Mouse (Mus musculus) midbrain, embryonic 12.5 days (tissue): Measurements from ENCODE around the gene Ebi3. TPM values are rescaled to one million over a fixed set of nuclear protein-coding genes. Genes with fewer than 3 reads are reported as not detected.
A peak's percentile ranks its signal among the peaks of the same experiment; 100 is the strongest.
"Not testable (repeated sequence)": the region's sequence is repeated elsewhere in the genome, so short reads cannot be mapped to it uniquely, and the experiment has no call there.

Experiments used
- ATAC-seq: fragments of 200-750 bp; cut with Nextera tagmentation; 2 replicates; pipeline ENCODE4 v1.8.0; 2017; ENCODE audit warnings: low read depth, moderate TSS enrichment, moderate library complexity; ENCODE audit not compliant: low FRiP score
- H3K27ac ChIP-seq: fragments of 300-500 bp; sonication (generic); replicated peaks from 2 replicates; pipeline ENCODE4 v1.5.1; 2016; ENCODE audit warnings: mild to moderate bottlenecking
- H3K27me3 ChIP-seq: fragments of 300-500 bp; sonication (generic); 2 replicates; pipeline ENCODE4 v1.6.1; 2016; ENCODE audit warnings: mild to moderate bottlenecking
- H3K36me3 ChIP-seq: fragments of 300-500 bp; sonication (generic); 2 replicates; pipeline ENCODE4 v1.6.1; 2016
- H3K4me1 ChIP-seq: fragments of 300-500 bp; sonication (generic); 2 replicates; pipeline ENCODE4 v1.6.1; 2016
- H3K4me2 ChIP-seq: fragments of 300-500 bp; sonication (generic); replicated peaks from 2 replicates; pipeline ENCODE4 v1.6.1; 2016; ENCODE audit warnings: mild to moderate bottlenecking, moderate library complexity
- H3K4me3 ChIP-seq: fragments of 300-500 bp; sonication (generic); 2 replicates; pipeline ENCODE4 v1.5.1; 2016; ENCODE audit warnings: mild to moderate bottlenecking
- H3K9ac ChIP-seq: fragments of 300-500 bp; sonication (generic); replicated peaks from 2 replicates; pipeline ENCODE4 v1.6.1; 2016; ENCODE audit warnings: mild to moderate bottlenecking, moderate library complexity
- H3K9me3 ChIP-seq: fragments of 300-500 bp; sonication (generic); 2 replicates; pipeline ENCODE4 v1.6.1; 2016; ENCODE audit warnings: mild to moderate bottlenecking
- WGBS: fragments of 180-500 bp; shearing (Covaris S2); methylation state at CpG from one replicate; pipeline ENCODE4 v1.1.7; 2016; 5-methylcytosine and 5-hydroxymethylcytosine counted together
- polyA plus RNA-seq: library from polyadenylated mRNA; unstranded; fragments of >200 nt; fragmentation: Nextera tagmentation; extraction: Ambion mirVana; gene quantifications from 2 replicates; pipeline ENCODE4 v1.2.1, GENCODE M21; 2016

Gene Ebi3
- 3.2 and 3.8 TPM in 2 replicates for polyA plus RNA-seq

DNA sequence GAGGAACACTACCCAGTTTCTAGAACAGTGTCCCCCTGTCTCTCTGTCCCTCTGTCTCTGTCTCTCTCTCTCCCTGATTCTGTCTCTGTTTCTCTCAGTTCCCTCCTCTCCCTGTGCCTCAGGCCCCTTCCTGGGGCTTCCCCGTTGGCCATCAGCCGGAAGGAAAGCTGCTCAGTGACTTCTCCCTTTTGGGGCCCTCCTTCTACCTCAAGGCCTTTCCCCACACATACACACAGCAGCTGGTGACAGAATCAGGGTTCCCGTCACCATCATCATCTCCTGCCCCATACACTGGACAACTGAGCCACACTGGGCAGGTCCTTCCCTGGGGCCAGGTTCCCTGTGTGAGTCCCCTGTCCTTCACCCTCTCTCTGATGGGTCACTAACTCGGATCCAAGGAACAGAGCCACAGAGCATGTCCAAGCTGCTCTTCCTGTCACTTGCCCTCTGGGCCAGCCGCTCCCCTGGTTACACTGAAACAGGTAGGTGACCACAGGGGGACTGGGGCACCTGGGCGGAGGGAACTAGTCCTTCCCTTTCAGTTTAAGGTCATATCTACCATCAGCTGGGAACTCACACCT lies at the start of gene Ebi3:
Gene Ebi3 (plus strand): TSS at position 194 of the 581 bp plus-strand sequence.
- peaks cover 14% of the 10 kb centered on the region for H3K4me1 ChIP-seq
- WGBS: 75% methylated on average over 6 of the region's 6 CpGs
- no peaks in the 10 kb centered on the region for H3K9me3 ChIP-seq
- no peak within 1 kb of the TSS for H3K9ac ChIP-seq
- no peak within 1 kb of the TSS for H3K4me2 ChIP-seq
- H3K27ac ChIP-seq: no peak within 1 kb of the TSS
- peaks cover 24% of the 10 kb centered on the region for H3K27me3 ChIP-seq
- no peak for ATAC-seq
- no peak within 1 kb of the TSS for H3K4me3 ChIP-seq
- no peaks in the 10 kb centered on the region for H3K36me3 ChIP-seq

DNA sequence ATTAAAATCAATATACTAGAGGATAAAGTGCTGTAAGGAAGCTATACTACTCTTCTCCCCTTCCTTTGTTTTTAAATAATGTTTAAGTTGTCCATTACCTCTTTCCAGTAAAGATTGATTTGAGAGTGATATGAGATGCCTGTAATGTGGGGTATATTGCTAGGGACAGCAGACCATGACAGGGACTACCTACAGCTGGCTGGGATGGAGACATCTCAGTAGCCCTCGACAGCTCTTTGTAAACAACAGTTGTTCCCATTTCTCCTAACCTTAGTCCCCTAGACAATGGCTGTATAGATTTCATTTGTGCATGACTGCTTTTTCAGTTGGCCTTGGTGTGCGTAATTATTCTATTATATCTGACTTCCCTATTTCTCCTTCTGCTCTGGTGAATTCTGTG lies 49.4 kb upstream of the Ebi3 start:
- no peak overlapping the region for H3K4me2 ChIP-seq
- peaks cover 5% of the 10 kb centered on the region for H3K9me3 ChIP-seq
- no peak overlapping the region for H3K9ac ChIP-seq
- 74% methylated on average over 2 of the region's 2 CpGs for WGBS
- peaks cover 5% of the 10 kb centered on the region for H3K36me3 ChIP-seq
- H3K27ac ChIP-seq: no peak overlapping the region
- H3K4me1 ChIP-seq: no peaks in the 10 kb centered on the region
- no peak overlapping the region for H3K4me3 ChIP-seq
- ATAC-seq: no peak
- H3K27me3 ChIP-seq: no peaks in the 10 kb centered on the region; the same call in 1 of the 2 replicates

DNA sequence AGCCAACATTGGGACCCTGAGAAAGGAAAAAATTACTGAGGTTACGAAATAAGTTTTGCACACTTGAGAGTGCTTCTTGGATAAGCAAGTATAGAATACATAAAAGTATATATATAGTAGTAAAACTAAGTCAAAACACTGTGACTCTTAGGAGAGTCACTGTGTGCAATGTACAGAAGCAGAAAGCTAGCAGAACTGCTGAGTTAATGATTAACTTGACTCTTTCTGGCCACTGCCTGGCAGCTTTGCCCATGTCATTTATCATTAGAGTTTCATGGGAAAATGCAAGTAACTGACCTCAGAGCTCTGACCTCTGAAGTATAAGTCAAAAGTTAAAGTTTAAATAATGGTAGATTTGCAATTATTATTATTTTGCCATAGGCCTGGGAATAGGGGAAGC lies 48.8 kb upstream of the Ebi3 start:
- no peak overlapping the region for H3K4me2 ChIP-seq
- no peak overlapping the region for H3K9ac ChIP-seq
- no peak for ATAC-seq
- no peaks in the 10 kb centered on the region; the same call in 1 of the 2 replicates for H3K27me3 ChIP-seq
- H3K4me1 ChIP-seq: no peaks in the 10 kb centered on the region
- WGBS: 91% methylated on average over 1 of the region's 1 CpGs
- no peaks in the 10 kb centered on the region for H3K9me3 ChIP-seq
- no peak overlapping the region for H3K27ac ChIP-seq
- H3K36me3 ChIP-seq: no peaks in the 10 kb centered on the region
- H3K4me3 ChIP-seq: no peak overlapping the region

DNA sequence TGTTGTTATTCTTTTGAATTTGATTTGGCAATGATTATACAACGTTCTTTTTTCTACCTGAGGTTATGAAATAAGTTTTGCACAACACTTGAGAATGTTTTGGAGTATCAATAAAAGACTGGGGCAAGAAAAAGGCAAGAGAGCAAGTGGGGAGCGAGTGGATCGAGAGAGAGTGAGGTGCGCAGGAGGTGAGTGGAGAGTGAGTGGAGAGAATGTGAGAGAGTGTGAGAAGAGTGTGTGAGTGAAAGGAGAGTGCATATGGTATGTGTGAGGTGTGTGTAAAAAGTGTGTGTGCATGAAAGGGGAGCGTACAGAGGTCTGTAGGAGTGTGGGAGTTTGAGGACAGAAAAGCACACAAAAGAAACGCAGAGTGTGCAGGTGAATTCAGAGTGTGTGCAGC lies 48.3 kb upstream of the Ebi3 start:
- no peaks in the 10 kb centered on the region for H3K4me1 ChIP-seq
- no peak for ATAC-seq
- 77% methylated on average over 6 of the region's 6 CpGs for WGBS
- H3K9ac ChIP-seq: no peak overlapping the region
- H3K4me3 ChIP-seq: no peak overlapping the region
- no peak overlapping the region for H3K4me2 ChIP-seq
- no peak overlapping the region for H3K27ac ChIP-seq
- H3K27me3 ChIP-seq: no peaks in the 10 kb centered on the region; the same call in 1 of the 2 replicates
- no peaks in the 10 kb centered on the region for H3K36me3 ChIP-seq
- H3K9me3 ChIP-seq: no peaks in the 10 kb centered on the region

DNA sequence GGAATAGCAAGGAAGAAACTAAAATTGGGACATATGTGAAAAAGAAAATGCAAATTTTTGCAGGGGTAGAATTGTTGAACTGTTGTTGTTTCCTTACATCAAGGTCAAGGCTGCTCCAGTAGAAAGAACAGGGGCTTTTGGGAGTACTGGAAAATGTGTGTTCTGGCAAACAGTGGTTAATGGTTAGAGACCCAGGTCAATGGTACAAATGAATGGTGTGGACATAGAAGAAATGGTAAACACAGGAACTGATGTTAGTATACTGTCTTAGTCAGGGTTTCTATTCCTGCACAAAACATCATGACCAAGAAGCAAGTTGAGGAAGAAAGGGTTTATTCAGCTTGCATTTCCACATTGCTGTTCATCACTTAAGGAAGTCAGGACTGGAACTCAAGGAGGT lies 45.8 kb upstream of the Ebi3 start:
- no peak for ATAC-seq
- no peaks in the 10 kb centered on the region; the same call in 1 of the 2 replicates for H3K27me3 ChIP-seq
- H3K36me3 ChIP-seq: no peaks in the 10 kb centered on the region
- H3K9me3 ChIP-seq: no peaks in the 10 kb centered on the region
- no peak overlapping the region for H3K4me2 ChIP-seq
- no peaks in the 10 kb centered on the region for H3K4me1 ChIP-seq
- no peak overlapping the region for H3K9ac ChIP-seq
- no peak overlapping the region for H3K27ac ChIP-seq
- H3K4me3 ChIP-seq: no peak overlapping the region

DNA sequence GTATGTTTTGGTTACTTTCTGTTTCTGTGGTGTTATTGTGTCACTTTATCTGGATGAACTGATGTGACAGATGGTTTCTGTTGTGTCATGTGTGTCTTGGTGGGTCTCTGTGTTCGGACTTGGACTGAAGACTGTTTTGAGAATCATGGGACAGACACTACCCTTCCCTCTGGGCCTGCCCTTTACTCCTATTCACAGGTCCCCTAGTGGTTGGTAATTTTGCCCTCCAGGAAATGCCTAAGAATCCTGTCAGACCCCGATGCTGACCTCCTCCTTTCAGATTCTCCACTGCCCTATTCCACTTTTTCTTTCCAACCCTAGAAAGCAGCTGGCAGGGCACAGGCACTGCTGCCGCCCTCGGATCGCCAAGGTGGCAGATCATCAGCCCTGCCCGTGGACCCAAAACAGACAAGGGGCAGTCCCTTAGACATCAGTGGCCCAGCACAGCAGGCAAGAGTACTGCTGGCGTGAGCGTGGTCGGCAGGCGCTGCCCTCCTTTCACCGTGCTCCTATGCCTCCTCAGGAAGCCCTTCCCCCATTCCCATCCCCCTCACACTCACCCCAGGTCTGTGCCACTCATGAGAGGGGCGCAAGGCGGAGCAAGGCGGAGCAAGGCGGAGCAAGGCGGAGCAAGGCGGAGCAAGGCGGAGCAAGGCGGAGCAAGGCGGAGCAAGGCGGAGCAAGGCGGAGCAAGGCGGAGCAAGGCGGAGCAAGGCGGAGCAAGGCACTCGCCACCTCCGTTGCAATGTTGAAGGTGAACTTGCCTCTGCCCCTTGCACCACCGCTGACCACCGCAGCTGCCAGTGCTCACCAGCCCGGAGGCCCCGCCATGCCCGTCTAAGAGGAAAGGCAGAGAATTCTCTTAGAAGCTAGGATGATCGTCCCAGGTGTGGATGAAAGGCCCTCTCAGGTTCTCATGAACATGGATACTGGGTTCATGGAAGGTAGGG lies 20.6 kb upstream of the Ebi3 start:
- Histone ChIP-seq H3K4me1 (peaks cover 4% of the 10 kb centered on the region), H3K4me2 (peak overlapping the region; percentile 72), H3K36me3 (no peaks in the 10 kb centered on the region), H3K9ac (peak overlapping the region; percentile 69), H3K9me3 (0 out of 2 replicates have a peak, but pooled peaks cover 4% of the 10 kb centered on the region), H3K4me3 (peak overlapping the region; percentile 57), H3K27ac (peak overlapping the region; percentile 80), H3K27me3 (no peaks in the 10 kb centered on the region)
- ATAC-seq: peak; percentile 97
- WGBS: 2% methylated on average over 33 of the region's 33 CpGs

DNA sequence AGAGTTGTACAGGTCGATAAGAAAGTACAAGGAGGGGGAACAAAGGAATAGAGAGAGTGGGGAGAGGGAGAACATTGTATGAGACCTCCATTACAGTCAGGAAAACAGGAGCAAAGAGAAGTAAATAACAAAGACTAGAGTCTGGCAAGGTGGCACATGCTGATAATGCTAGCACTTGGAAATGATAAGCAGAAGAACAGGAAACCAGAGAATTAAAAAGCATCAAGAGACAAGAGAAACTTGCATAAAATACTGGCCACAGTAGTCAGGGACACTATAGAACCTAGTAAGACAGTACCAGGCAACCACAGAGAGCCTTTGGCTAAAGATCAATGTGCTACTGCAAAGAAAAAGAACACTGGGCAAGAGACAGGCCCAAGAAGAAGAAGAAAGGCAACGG lies 19.8 kb upstream of the Ebi3 start:
- no peak overlapping the region for H3K27ac ChIP-seq
- peaks cover 4% of the 10 kb centered on the region for H3K4me1 ChIP-seq
- H3K36me3 ChIP-seq: no peaks in the 10 kb centered on the region
- no peaks in the 10 kb centered on the region for H3K27me3 ChIP-seq
- H3K4me3 ChIP-seq: peak overlapping the region; percentile 57
- peak overlapping the region; percentile 72 for H3K4me2 ChIP-seq
- no peak for ATAC-seq
- WGBS: 71% methylated on average over 2 of the region's 2 CpGs
- no peak overlapping the region for H3K9ac ChIP-seq
- 0 out of 2 replicates have a peak, but pooled peaks cover 7% of the 10 kb centered on the region for H3K9me3 ChIP-seq

DNA sequence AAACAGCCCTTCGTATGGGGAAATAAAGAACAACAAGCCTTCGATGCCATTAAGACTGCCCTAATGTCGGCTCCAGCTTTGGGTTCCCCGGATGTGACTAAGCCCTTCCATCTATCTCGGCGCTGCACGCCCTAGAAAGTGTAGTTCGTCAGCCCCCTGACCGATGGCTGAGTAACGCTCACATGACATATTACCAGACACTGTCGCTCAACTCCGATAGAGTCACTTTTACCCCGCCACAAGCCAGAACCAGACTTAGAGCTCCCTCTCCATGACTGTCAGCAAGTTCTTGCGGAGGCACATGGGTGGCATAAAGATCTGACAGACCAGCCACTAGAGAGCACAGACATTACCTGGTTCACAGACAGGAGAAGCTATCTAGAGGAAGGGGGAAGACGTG lies 19.2 kb upstream of the Ebi3 start:
- peaks cover 4% of the 10 kb centered on the region for H3K4me1 ChIP-seq
- no peak overlapping the region for H3K4me3 ChIP-seq
- peaks cover 9% of the 10 kb centered on the region; the same call in 1 of the 2 replicates for H3K9me3 ChIP-seq
- no peak overlapping the region for H3K27ac ChIP-seq
- 93% methylated on average over 15 of the region's 15 CpGs for WGBS
- H3K27me3 ChIP-seq: no peaks in the 10 kb centered on the region
- H3K4me2 ChIP-seq: no peak overlapping the region
- ATAC-seq: no peak
- H3K36me3 ChIP-seq: no peaks in the 10 kb centered on the region
- H3K9ac ChIP-seq: no peak overlapping the region

DNA sequence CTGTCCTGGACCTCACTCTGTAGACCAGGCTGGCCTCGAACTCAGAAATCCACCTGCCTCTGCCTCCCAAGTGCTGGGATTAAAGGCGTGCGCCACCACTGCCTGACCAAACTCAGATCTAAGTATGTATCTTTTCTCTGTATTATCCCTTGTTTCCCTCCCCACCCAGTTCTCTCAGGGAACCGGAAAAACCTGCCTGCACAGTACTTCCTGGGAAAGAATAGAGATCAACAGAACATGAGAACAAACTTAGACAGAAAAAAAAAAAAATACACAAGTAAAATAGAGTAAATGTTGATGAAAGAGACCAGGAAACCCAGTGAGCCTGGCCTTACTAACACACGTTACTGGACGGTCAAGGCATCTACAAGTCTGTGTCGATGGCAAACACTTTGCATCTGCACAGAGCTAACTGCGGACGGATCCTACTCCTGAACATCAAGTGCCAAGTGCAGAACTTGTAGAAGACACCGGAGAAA lies 8.0 kb upstream of the Ebi3 start:
- peaks cover 13% of the 10 kb centered on the region for H3K36me3 ChIP-seq
- H3K9me3 ChIP-seq, ATAC-seq, H3K27me3 ChIP-seq, H3K4me1 ChIP-seq: not testable (repeated sequence)
- H3K4me2 ChIP-seq: peak overlapping the region; percentile 63
- peak overlapping the region; percentile 89 for H3K27ac ChIP-seq
- peak overlapping the region; percentile 34; the same call in 1 of the 2 replicates for H3K9ac ChIP-seq
- 38% methylated on average over 10 of the region's 10 CpGs for WGBS
- H3K4me3 ChIP-seq: peak overlapping the region; percentile 55

DNA sequence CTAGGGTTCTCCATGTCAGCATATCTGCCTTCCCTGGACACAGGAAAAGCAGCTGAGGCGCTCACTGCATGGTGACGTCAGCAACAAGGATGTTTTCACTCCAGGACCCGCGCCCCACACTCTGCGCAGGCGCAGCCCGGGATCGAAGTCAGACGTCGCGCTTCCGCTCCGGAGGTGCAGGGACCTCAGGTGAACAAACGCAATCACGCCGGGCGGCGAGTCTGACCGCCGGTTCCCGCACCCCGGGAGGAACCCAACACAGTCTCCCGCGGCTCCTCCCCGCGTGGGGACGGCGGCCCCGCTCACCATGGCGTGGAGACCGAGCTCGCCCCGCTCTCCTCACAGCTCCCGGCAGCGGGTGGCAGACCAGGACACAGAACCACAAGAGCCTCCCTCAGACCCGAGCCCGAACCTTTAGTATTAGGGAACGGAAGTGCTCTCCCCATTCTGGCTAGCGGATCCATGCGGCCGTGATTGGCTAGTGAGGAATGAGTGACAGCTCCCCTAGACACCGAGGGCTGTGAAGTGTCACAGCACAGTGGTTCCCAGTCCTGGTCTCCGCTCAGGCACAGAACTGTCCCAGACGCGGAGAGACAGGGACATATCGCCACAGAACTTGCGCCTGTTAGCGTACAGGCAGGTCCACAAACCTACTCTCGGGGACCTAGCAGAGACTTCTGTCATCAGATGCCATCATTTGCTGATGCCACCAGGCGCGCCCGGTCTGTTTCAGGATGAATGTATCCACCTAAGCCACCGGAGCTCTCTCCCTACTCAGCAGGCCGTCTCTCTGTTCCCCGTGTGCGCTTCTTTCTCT lies 7.4 kb upstream of the Ebi3 start:
- Histone ChIP-seq H3K4me3 (peak overlapping the region; percentile 55), H3K4me2 (peak overlapping the region; percentile 63), H3K27ac (peak overlapping the region; percentile 89), H3K9ac (peak overlapping the region; percentile 49)
- H3K36me3 ChIP-seq, H3K4me1 ChIP-seq, H3K9me3 ChIP-seq, H3K27me3 ChIP-seq: not testable (repeated sequence)
- 1% methylated on average over 56 of the region's 56 CpGs for WGBS
- peak; percentile 98 for ATAC-seq

DNA sequence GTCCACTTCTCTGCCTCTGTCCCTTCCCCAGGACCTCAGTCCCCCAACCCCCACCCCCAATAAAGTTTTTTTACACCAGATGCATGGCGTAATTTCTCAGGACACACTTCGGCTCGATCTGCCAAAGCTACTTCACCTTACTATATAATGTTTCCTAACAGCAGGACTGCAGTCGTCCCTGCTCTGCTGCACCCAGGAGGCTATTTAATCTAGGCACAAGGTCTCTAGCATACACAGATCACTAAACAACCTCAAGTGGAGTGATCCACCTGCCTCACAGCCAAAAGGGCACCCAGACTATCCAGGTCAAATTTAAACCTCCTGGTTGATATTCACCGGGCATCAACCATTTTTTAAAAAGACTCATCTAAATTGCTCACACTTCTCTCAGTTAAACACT lies 6.7 kb upstream of the Ebi3 start:
- ATAC-seq: no peak
- Histone ChIP-seq H3K36me3 (peaks cover 1% of the 10 kb centered on the region; the same call in 1 of the 2 replicates), H3K27me3 (no peaks in the 10 kb centered on the region; the same call in 1 of the 2 replicates), H3K9me3 (no peaks in the 10 kb centered on the region), H3K4me2 (peak overlapping the region; percentile 63), H3K9ac (peak overlapping the region; percentile 49), H3K4me3 (peak overlapping the region; percentile 55), H3K4me1 (peaks cover 7% of the 10 kb centered on the region; the same call in 1 of the 2 replicates), H3K27ac (peak overlapping the region; percentile 89)
- WGBS: 38% methylated on average over 5 of the region's 5 CpGs
